Mouse (Mus musculus): Measurements from ENCODE around the gene Gpr62.

- TF ChIP-seq CTCF (IDR thresholded peaks at IDR 0.05; ENCODE audit: borderline replicate concordance, insufficient read depth, low read length) (no peak), POLR2A (IDR thresholded peaks at IDR 0.05; ENCODE audit: low read depth, low read length) (no peak)
These were observed 792 bp downstream of the Gpr62 start for GRCm38 (mm10) chr9:106464751-106465541.
